Mouse (Mus musculus): ENCODE results near the gene Apol7e. TPM values are rescaled to one million over a fixed set of nuclear protein-coding genes. Genes with fewer than 3 reads are reported as not detected.

Gene Apol7e
- polyA plus RNA-seq, 1 experiment, result not detected

GRCm38 (mm10) chr15:77746326-77746725 lies 47.7 kb downstream of the Apol7e start:
- Histone ChIP-seq H3K4me3 (ENCODE audit: insufficient read depth, low read length) (no peak overlapping the region), H3K4me1 (ENCODE audit: control insufficient read depth, insufficient read depth, low read length) (peaks cover 2% of the 10 kb centered on the region; the same call in 1 of the 2 replicates), H3K27ac (ENCODE audit: insufficient read depth, low read length) (no peak overlapping the region)
- TF ChIP-seq CTCF (IDR thresholded peaks at IDR 0.05; ENCODE audit: borderline replicate concordance, insufficient read depth, low read length) (no peak), POLR2A (IDR thresholded peaks at IDR 0.05; ENCODE audit: low read depth, low read length) (no peak)

GRCm38 (mm10) chr15:77748414-77748813 lies 49.8 kb downstream of the Apol7e start:
- H3K27ac ChIP-seq (ENCODE audit: insufficient read depth, low read length), result no peak overlapping the region
- TF ChIP-seq POLR2A (IDR thresholded peaks at IDR 0.05; ENCODE audit: low read depth, low read length) (no peak), CTCF (IDR thresholded peaks at IDR 0.05; ENCODE audit: borderline replicate concordance, insufficient read depth, low read length) (no peak)
- no peaks in the 10 kb centered on the region for H3K4me1 ChIP-seq (ENCODE audit: control insufficient read depth, insufficient read depth, low read length)
- no peak overlapping the region for H3K4me3 ChIP-seq (ENCODE audit: insufficient read depth, low read length)

DNA sequence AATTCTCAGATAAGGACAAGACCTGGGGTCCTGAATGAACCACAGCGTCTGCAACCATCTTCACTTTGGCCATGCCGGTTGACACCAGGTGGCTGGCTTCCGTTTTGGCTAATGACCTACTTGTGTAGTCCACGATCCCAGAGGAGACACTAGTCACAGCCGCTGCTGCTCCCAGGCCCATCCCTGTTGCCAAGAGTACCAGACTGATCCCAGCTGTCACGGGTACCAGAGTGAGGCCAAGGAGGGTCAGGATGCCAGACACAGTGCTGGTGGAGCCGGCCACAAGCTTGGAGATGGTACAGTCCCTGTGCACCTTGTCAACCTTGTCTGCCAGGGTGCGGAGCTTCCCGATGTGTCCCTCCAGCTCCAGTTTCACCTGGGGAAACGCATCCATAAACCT lies 51.1 kb downstream of the Apol7e start:
- H3K27ac ChIP-seq (ENCODE audit: insufficient read depth, low read length), result no peak overlapping the region
- TF ChIP-seq POLR2A (IDR thresholded peaks at IDR 0.05; ENCODE audit: low read depth, low read length), result no peak
- TF ChIP-seq CTCF (IDR thresholded peaks at IDR 0.05; ENCODE audit: borderline replicate concordance, insufficient read depth, low read length), result no peak
- no peak overlapping the region for H3K4me3 ChIP-seq (ENCODE audit: insufficient read depth, low read length)

DNA sequence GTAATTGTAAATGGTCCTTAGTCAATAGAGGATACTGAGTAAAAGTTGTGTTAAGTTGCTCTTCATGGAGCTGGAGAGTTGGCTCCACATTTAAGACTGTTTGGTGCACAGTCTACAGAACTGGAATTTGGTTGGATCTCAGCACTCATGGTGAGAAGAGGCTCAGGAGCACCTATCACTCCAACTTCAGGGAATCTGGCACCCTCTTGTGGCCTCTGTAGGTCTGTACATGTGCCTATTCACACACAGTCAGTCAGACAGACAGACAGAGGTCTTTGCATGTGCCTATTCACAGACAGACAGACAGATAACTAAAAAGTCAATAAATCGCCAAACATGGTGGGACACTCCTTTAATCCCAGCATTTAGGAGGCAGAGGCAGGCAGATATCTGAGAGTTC lies 51.8 kb downstream of the Apol7e start:
- H3K4me3 ChIP-seq (ENCODE audit: insufficient read depth, low read length), result no peak overlapping the region
- H3K27ac ChIP-seq (ENCODE audit: insufficient read depth, low read length), result no peak overlapping the region
- no peaks in the 10 kb centered on the region for H3K4me1 ChIP-seq (ENCODE audit: control insufficient read depth, insufficient read depth, low read length)
- TF ChIP-seq POLR2A (IDR thresholded peaks at IDR 0.05; ENCODE audit: low read depth, low read length) (no peak), CTCF (IDR thresholded peaks at IDR 0.05; ENCODE audit: borderline replicate concordance, insufficient read depth, low read length) (peak; percentile 47; the same call in 1 of the 2 replicates)

More for the DNA sequence above, 51.1 kb downstream of the Apol7e start:
- no peaks in the 10 kb centered on the region for H3K4me1 ChIP-seq (ENCODE audit: control insufficient read depth, insufficient read depth, low read length)

DNA sequence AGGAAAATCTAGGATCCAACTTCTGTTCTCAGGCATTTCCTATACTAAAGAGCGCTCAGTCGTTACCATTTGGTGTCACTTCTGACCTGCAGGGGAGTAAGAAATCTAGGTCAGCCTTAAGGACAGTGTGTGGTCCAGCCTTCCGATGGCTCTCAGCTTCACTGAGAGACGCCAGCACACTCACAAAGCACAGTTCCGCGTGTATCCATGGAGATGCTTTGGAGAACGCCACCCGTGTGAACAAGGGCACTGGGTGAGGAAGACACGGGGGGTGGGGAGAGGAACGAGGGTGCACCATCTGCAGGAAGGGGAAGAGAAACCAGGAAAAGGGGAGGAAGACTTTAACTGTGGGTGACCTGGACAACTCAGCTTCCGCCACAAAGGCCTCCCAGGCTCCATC lies 53.8 kb downstream of the Apol7e start:
- no peak overlapping the region for H3K27ac ChIP-seq (ENCODE audit: insufficient read depth, low read length)
- no peak for TF ChIP-seq CTCF (IDR thresholded peaks at IDR 0.05; ENCODE audit: borderline replicate concordance, insufficient read depth, low read length)
- TF ChIP-seq POLR2A (IDR thresholded peaks at IDR 0.05; ENCODE audit: low read depth, low read length), result no peak
- no peaks in the 10 kb centered on the region for H3K4me1 ChIP-seq (ENCODE audit: control insufficient read depth, insufficient read depth, low read length)
- no peak overlapping the region for H3K4me3 ChIP-seq (ENCODE audit: insufficient read depth, low read length)

- TF ChIP-seq CTCF (IDR thresholded peaks at IDR 0.05; ENCODE audit: borderline replicate concordance, insufficient read depth, low read length), result no peak
- no peak for TF ChIP-seq POLR2A (IDR thresholded peaks at IDR 0.05; ENCODE audit: low read depth, low read length)
- H3K4me3 ChIP-seq (ENCODE audit: insufficient read depth, low read length), result no peak overlapping the region
- H3K4me1 ChIP-seq (ENCODE audit: control insufficient read depth, insufficient read depth, low read length), result no peaks in the 10 kb centered on the region
- H3K27ac ChIP-seq (ENCODE audit: insufficient read depth, low read length), result no peak overlapping the region
Observed at GRCm38 (mm10) chr15:77755132-77755531, 56.5 kb downstream of the Apol7e start.

- Histone ChIP-seq H3K27ac (ENCODE audit: insufficient read depth, low read length) (no peak overlapping the region), H3K4me3 (ENCODE audit: insufficient read depth, low read length) (no peak overlapping the region), H3K4me1 (ENCODE audit: control insufficient read depth, insufficient read depth, low read length) (no peaks in the 10 kb centered on the region)
- no peak for TF ChIP-seq POLR2A (IDR thresholded peaks at IDR 0.05; ENCODE audit: low read depth, low read length)
- TF ChIP-seq CTCF (IDR thresholded peaks at IDR 0.05; ENCODE audit: borderline replicate concordance, insufficient read depth, low read length), result no peak
Observed at GRCm38 (mm10) chr15:77756081-77756480, 57.4 kb downstream of the Apol7e start.

GRCm38 (mm10) chr15:77756848-77757247 lies 58.2 kb downstream of the Apol7e start, which contains the start of gene Apol8:
TSS of gene Apol8 (minus strand) at chr15:77757003.
- Histone ChIP-seq H3K27ac (ENCODE audit: insufficient read depth, low read length) (no peak within 1 kb of the TSS), H3K4me1 (ENCODE audit: control insufficient read depth, insufficient read depth, low read length) (no peaks in the 10 kb centered on the region), H3K4me3 (ENCODE audit: insufficient read depth, low read length) (no peak within 1 kb of the TSS)
- TF ChIP-seq CTCF (IDR thresholded peaks at IDR 0.05; ENCODE audit: borderline replicate concordance, insufficient read depth, low read length), result peak; percentile 94
- TF ChIP-seq POLR2A (IDR thresholded peaks at IDR 0.05; ENCODE audit: low read depth, low read length), result no peak

DNA sequence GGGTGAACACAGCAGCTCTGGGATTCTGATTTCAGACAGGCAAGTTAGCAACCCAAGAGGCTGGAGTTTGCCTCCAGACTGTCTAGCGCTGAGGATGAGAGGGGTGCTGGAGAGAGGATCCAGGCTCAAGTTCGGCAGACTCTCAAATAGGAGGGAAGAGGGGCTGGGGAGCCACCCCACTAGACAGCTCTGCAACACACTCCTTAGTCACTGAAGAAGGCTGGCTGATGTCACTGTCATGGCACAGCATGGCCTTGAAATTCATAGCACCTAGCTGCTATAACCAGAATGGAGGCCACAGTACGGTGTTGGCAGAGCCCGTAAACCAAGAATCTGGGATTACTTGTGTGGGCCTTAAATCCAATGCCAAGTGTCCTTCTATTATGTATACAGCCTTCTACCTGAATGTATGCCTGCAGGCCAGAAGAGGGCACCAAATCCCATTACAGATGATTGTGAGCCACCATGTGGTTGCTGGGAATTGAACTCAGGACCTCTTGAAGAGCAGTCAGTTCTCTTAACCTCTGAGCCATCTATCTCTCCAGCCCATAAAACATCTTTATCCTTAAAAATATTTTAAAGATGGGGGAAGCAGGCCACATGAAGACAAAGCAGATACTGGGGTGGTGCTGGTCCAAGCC lies 59.0 kb downstream of the Apol7e start:
- H3K27ac ChIP-seq (ENCODE audit: insufficient read depth, low read length), result no peak overlapping the region
- H3K4me3 ChIP-seq (ENCODE audit: insufficient read depth, low read length), result no peak overlapping the region
- TF ChIP-seq CTCF (IDR thresholded peaks at IDR 0.05; ENCODE audit: borderline replicate concordance, insufficient read depth, low read length), result no peak
- no peak for TF ChIP-seq POLR2A (IDR thresholded peaks at IDR 0.05; ENCODE audit: low read depth, low read length)
- H3K4me1 ChIP-seq (ENCODE audit: control insufficient read depth, insufficient read depth, low read length), result no peaks in the 10 kb centered on the region

DNA sequence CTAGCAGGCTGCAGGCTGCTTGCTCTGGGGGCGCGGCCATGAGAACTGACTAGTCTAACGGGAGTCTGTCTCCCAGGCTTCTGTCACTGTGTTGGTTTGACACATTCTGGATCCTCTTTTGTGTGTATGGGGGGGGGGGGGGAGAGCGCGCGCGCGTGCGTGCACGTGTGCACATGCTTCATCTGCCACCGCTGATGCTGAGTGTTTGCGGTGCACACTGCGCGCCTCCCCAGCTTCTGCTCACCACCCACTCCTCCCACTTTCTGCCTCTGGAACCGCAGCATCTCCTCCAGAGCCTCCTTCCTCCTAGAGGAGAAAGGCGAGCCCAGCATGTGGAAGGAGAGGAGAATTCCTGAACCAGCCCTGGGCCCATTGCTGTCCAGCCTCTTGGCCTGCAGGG lies 61.4 kb downstream of the Apol7e start:
- H3K27ac ChIP-seq (ENCODE audit: insufficient read depth, low read length), result no peak overlapping the region
- H3K4me3 ChIP-seq (ENCODE audit: insufficient read depth, low read length), result no peak overlapping the region
- H3K4me1 ChIP-seq (ENCODE audit: control insufficient read depth, insufficient read depth, low read length), result no peaks in the 10 kb centered on the region
- TF ChIP-seq POLR2A (IDR thresholded peaks at IDR 0.05; ENCODE audit: low read depth, low read length), result no peak
